Mouse (Mus musculus) lung, embryonic 14.5 days (tissue): ENCODE results near the gene Mad2l1bp. TPM values are rescaled to one million over a fixed set of nuclear protein-coding genes. Genes with fewer than 3 reads are reported as not detected.

Experiments used
- ATAC-seq: fragments of 200-750 bp; cut with Nextera tagmentation; 2 replicates; pipeline ENCODE4 v1.8.0; 2017; ENCODE audit warnings: mild to moderate bottlenecking, moderate TSS enrichment, moderate library complexity; ENCODE audit not compliant: insufficient read depth
- DNase-seq: peaks from one replicate; pipeline ENCODE4 v3.0.0-alpha.2; 2015
- H3K27ac ChIP-seq: fragments of 300-500 bp; sonication (generic); 2 replicates; pipeline ENCODE4 v1.5.1; 2014; ENCODE audit warnings: low read depth, mild to moderate bottlenecking, moderate library complexity
- H3K27me3 ChIP-seq: fragments of 300-500 bp; sonication (generic); 2 replicates; pipeline ENCODE4 v1.6.1; 2014; ENCODE audit warnings: low read length, control low read depth; ENCODE audit not compliant: insufficient read depth
- H3K36me3 ChIP-seq: fragments of 300-500 bp; sonication (generic); 2 replicates; pipeline ENCODE4 v1.6.1; 2014; ENCODE audit warnings: control low read depth; ENCODE audit not compliant: insufficient read depth
- H3K4me1 ChIP-seq: fragments of 300-500 bp; sonication (generic); 2 replicates; pipeline ENCODE4 v1.6.1; 2014; ENCODE audit warnings: antibody characterized with exemption, control low read depth; ENCODE audit not compliant: insufficient read depth
- H3K4me2 ChIP-seq: fragments of 300-500 bp; sonication (generic); 2 replicates; pipeline ENCODE4 v1.6.1; 2014; ENCODE audit warnings: mild to moderate bottlenecking
- H3K4me3 ChIP-seq: fragments of 300-500 bp; sonication (generic); 2 replicates; pipeline ENCODE4 v1.5.1; 2014; ENCODE audit warnings: low read depth, low read length
- H3K9ac ChIP-seq: fragments of 300-500 bp; sonication (generic); 2 replicates; pipeline ENCODE4 v1.6.1; 2014
- H3K9me3 ChIP-seq: fragments of 300-500 bp; sonication (generic); 2 replicates; pipeline ENCODE4 v1.6.1; 2016; ENCODE audit warnings: low read depth, low read length, control low read depth
- CTCF ChIP-seq: IDR thresholded peaks from 2 replicates; pipeline ENCODE4 v1.5.1; 2016; ENCODE audit warnings: antibody characterized with exemption, low read depth
- WGBS: fragments of 180-500 bp; shearing (Covaris S2); extraction: QIAGEN DNeasy Blood & Tissue Kit; methylation state at CpG from one replicate; pipeline ENCODE4 v1.1.7; 2014; 5-methylcytosine and 5-hydroxymethylcytosine counted together
- polyA plus RNA-seq: library from polyadenylated mRNA; unstranded; fragments of >200 nt; fragmentation: Nextera tagmentation; extraction: Ambion mirVana; gene quantifications from 2 replicates; pipeline ENCODE4 v1.2.1, GENCODE M21; 2014

Mad2l1bp gene
- polyA plus RNA-seq: 41.3 and 46.5 TPM in 2 replicates

DNA sequence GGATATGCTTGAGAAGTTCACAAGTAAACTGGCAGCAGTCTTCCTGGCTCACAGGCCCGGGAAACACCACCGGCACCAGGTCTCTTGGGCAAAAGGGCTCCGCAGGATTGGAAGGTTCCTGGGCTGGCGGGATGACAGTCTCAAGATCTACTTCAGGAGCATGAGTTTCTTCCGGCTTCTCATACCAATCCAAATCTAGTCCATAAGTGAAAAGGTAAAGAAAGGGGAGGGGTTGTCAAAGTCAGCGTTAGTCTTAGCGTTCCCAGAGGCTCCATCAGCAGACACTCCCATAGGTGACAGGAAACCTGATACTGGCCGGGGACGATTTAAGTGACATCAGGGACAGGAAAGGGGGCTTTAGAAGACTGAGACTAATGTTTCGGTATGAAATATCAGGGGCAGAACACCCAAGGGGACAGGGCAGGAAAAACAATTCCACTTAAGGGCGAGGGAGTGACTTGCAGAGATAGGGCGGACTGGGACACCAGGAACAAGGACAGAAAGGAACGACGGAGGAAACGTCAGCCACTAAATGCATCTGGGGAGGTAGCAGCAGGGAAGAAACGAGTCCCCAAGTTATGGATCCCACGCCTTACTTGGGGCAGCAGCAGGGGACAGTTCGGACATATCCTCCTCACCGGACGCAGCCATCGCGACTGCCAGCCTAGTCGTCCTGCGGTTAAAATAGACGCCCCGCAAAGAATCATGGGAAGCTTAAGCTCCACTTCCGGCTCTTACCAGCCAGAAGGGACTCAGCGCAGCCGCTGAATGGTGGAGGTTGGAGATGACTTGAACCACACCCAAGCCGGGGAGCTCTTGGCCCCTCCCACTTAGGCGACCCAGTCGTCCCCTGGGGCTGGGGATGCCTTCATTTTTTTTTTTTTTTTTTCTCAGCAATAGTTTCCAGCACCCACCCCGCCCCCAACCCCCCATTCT lies at the start of gene Mad2l1bp:
TSS of gene Mad2l1bp (minus strand) at position 707 of the 936 bp plus-strand sequence.
- DNase-seq: peak; percentile 97
- Histone ChIP-seq H3K27ac (peak within 1 kb of the TSS; percentile 82), H3K4me1 (no peaks in the 10 kb centered on the region), H3K27me3 (no peaks in the 10 kb centered on the region), H3K9me3 (no peaks in the 10 kb centered on the region), H3K4me2 (peak within 1 kb of the TSS; percentile 88), H3K9ac (peak within 1 kb of the TSS; percentile 76), H3K4me3 (peak within 1 kb of the TSS; percentile 70), H3K36me3 (peaks cover 18% of the 10 kb centered on the region)
- 3% methylated on average over 33 of the region's 33 CpGs for WGBS
- TF ChIP-seq CTCF: no peak
- ATAC-seq: peak; percentile 96

DNA sequence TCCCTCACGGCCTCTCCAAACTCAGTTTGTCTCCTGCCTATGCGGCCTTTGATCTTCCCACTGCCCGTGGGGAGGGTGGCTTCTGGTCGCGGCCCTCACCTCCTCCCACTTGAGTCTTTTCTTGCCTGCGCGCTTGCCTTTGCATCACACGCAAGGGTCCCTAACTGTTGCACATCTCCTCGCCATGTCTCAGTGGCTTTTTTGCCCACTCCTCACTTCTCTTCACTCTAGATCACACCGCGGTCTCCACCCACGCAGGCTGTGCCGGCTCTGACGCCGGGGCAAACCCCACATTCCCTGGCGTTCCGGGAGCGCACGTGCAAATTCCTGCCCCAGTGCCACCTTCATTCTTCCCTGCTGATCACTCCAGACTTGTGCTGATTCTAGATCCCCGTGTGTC lies 49.7 kb upstream of the Mad2l1bp start:
- Histone ChIP-seq H3K27me3 (no peaks in the 10 kb centered on the region), H3K4me1 (peaks cover 5% of the 10 kb centered on the region; the same call in 1 of the 2 replicates), H3K4me2 (peak overlapping the region; percentile 78), H3K9me3 (no peaks in the 10 kb centered on the region), H3K4me3 (peak overlapping the region; percentile 97), H3K27ac (peak overlapping the region; percentile 90), H3K36me3 (peaks cover 47% of the 10 kb centered on the region), H3K9ac (peak overlapping the region; percentile 85)
- no peak for ATAC-seq
- TF ChIP-seq CTCF: no peak
- peak; percentile 46 for DNase-seq
- WGBS: under 1% methylated on average over 20 of the region's 20 CpGs

DNA sequence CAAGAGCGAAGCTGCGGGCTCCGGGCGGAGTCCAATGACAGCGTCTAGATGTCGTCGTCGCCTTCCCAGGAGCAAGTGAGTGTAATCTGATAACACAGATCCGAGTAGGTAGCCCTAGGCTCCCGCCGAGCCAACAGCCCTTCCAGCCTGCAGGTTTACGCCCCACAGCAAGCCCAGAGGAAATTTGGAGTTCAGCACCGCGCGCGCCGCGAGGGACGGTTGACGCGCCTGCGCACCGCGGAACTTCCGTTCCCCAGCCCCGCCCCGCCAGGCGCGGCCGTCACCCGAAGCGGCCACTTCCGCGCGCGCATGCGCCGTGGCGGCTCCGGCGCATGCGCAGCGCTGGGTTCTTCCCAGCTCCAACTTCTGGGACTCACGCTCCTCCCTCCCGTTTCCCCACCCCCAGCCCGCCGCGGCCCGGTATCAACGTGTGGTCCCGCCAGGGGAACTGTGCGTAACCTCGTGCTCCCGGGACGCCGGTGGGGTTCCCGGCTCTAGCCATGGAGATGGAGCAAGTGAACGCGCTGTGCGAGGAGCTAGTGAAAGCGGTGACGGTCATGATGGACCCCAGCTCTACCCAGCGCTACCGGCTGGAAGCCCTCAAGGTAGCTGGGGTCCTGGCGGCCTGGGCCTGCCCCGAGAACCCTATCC lies 49.2 kb upstream of the Mad2l1bp start, which contains the start of the genes Polh and Xpo5:
TSS of gene Polh (minus strand) at position 225 of the 651 bp plus-strand sequence.
TSS of gene Xpo5 (plus strand) at position 362 of the 651 bp plus-strand sequence.
- peak within 1 kb of the TSS; percentile 97 for H3K4me3 ChIP-seq

DNA sequence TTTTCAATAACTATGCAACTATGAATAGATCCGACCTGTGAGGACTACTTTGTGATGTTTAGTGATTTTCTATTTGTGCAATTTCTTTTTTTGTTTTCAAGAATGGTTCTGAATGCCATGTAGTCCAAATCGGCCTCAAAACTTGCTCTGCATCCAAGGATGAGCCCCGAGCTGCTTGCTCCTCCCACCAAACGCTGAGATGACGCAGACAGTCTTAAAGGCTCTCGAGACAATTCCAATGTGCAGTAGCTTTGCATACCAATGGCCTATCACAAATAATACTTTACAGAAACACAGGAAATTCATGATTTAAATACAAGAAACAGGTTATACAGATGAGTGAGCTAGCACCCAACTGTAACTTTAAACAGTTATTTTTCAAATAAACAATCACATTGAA lies 47.8 kb upstream of the Mad2l1bp start:
- Histone ChIP-seq H3K4me1 (peaks cover 5% of the 10 kb centered on the region; the same call in 1 of the 2 replicates), H3K27ac (no peak overlapping the region), H3K27me3 (no peaks in the 10 kb centered on the region), H3K4me3 (peak overlapping the region; percentile 97), H3K9ac (peak overlapping the region; percentile 75; the same call in 1 of the 2 replicates), H3K4me2 (peak overlapping the region; percentile 78), H3K9me3 (no peaks in the 10 kb centered on the region), H3K36me3 (peaks cover 47% of the 10 kb centered on the region)
- no peak for ATAC-seq
- WGBS: 43% methylated on average over 6 of the region's 6 CpGs
- TF ChIP-seq CTCF: no peak
- DNase-seq: peak; percentile 40

More for the DNA sequence above, 49.2 kb upstream of the Mad2l1bp start, which contains the start of the genes Polh and Xpo5:
- peak within 1 kb of the TSS; percentile 78 for H3K4me2 ChIP-seq
- no peaks in the 10 kb centered on the region for H3K27me3 ChIP-seq
- no peak for TF ChIP-seq CTCF
- peaks cover 47% of the 10 kb centered on the region for H3K36me3 ChIP-seq
- H3K9me3 ChIP-seq: no peaks in the 10 kb centered on the region
- peak; percentile 98 for DNase-seq
- peak within 1 kb of the TSS; percentile 85 for H3K9ac ChIP-seq
- peak; percentile 96 for ATAC-seq
- under 1% methylated on average over 66 of the region's 66 CpGs for WGBS
- peaks cover 5% of the 10 kb centered on the region; the same call in 1 of the 2 replicates for H3K4me1 ChIP-seq
- H3K27ac ChIP-seq: peak within 1 kb of the TSS; percentile 90

DNA sequence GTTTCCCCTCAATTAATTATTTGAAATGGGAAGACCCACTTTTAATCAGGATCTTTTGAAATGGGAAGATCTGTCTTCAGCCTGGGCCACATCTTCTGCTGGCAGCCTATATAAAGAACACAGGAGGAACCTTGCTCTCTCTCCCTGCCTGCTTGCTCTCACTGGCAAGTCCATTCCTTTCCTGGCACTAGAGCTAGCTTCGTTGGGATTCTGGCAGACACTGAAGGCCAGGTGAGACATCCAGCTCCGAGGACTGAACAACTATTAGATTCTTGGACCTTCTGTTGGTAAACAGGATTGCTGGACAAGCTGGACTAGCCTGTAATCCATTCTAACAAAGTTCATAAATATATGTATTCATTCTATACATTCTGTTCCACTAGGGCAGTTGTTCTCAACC lies 35.5 kb upstream of the Mad2l1bp start:
- Histone ChIP-seq H3K27ac (no peak overlapping the region), H3K9ac (no peak overlapping the region), H3K27me3 (no peaks in the 10 kb centered on the region), H3K4me2 (no peak overlapping the region), H3K9me3 (no peaks in the 10 kb centered on the region), H3K4me3 (no peak overlapping the region), H3K36me3 (peaks cover 94% of the 10 kb centered on the region), H3K4me1 (no peaks in the 10 kb centered on the region)
- no peak for TF ChIP-seq CTCF
- ATAC-seq: no peak
- DNase-seq: no peak
- 89% methylated on average over 2 of the region's 2 CpGs for WGBS

DNA sequence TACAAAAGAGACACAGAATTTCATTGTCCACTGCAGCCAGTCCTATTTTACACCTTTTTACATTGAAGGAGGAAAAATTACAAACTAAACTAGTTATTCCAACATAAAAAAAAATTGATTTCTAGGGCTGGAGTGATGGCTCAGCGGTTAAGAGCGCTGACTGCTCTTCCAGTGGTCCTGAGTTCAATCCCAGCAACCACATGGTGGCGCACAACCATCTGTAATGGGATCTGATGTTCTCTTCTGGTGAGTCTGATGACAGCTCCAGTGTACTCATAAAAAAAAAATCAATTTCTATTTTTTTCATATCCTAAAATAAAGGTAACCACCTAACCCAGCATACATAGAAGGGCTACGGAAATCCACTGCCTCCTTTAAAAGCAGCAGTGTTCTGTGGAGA lies 28.9 kb upstream of the Mad2l1bp start:
- ATAC-seq: no peak
- H3K27me3 ChIP-seq: no peaks in the 10 kb centered on the region
- H3K36me3 ChIP-seq: peaks cover 95% of the 10 kb centered on the region
- no peaks in the 10 kb centered on the region for H3K9me3 ChIP-seq
- peak; percentile 41 for TF ChIP-seq CTCF
- no peaks in the 10 kb centered on the region for H3K4me1 ChIP-seq
- H3K4me3 ChIP-seq: no peak overlapping the region
- no peak overlapping the region for H3K4me2 ChIP-seq
- H3K9ac ChIP-seq: no peak overlapping the region
- peak; percentile 24 for DNase-seq
- 88% methylated on average over 4 of the region's 4 CpGs for WGBS
- no peak overlapping the region for H3K27ac ChIP-seq
